Mouse (Mus musculus): ENCODE measurements at regions not wholly inside any gene's neighbourhood (a gene's known extent, or its start where the extent isn't known, plus 50 kb on each side); places are given as distances from the start of the nearest gene placed in this dataset.
"Not testable (repeated sequence)": the region's sequence is repeated elsewhere in the genome, so short reads cannot be mapped to it uniquely, and the experiment has no call there.

- DNase-seq (ENCODE audit: low spot score), result no peak
Measured at GRCm38 (mm10) chr14:94363992-94364391, 473.5 kb upstream of the Pcdh9 start.

GRCm38 (mm10) chr14:94362838-94363237 is 472.4 kb upstream of the Pcdh9 start:
- DNase-seq (ENCODE audit: low spot score), result no peak

GRCm38 (mm10) chr14:94340555-94340954 is 450.1 kb upstream of the Pcdh9 start:
- DNase-seq (ENCODE audit: low spot score), result peak; percentile 4

- DNase-seq (ENCODE audit: low spot score), result no peak
Measured at GRCm38 (mm10) chr14:94309317-94309716, 418.8 kb upstream of the Pcdh9 start.

GRCm38 (mm10) chr14:94305615-94306014 is 415.1 kb upstream of the Pcdh9 start:
- DNase-seq (ENCODE audit: low spot score), result not testable (repeated sequence)

- no peak for DNase-seq (ENCODE audit: low spot score)
Measured at GRCm38 (mm10) chr14:94294318-94294717, 403.8 kb upstream of the Pcdh9 start.

All from left cerebral cortex, adult 11 months (tissue).